Mouse (Mus musculus): ENCODE data around the gene Samd7. TPM values are rescaled to one million over a fixed set of nuclear protein-coding genes. Genes with fewer than 3 reads are reported as not detected.

Gene Samd7
- polyA plus RNA-seq (2014; fragmentation: Illumina TruSeq; extraction: RNeasy Lipid Tissue Mini Kit (QIAGEN cat#74804); ENCODE audit: low read depth, low replicate concordance) = not detected

DNA sequence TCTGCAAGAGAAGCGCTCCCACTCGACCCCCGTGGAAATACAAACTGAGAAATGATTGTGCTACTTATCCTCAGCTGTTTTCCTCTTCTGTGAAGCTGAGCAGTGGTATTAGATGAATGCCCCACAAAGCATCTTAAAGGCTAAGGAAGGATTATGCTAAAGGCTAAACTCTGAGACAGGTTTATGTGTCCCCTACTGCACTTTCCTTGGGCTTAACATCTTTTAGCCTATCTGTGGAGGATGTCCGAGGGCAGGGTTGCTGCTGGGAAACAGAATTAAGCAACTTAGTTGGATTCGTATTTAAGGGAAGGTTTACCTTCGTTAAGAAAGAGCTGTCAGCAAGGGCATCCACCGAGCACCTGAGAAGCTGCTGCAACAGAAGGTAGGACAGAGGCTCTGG lies at the start of gene Samd7:
Gene Samd7, plus strand, starts transcription at position 288 of the 400 bp plus-strand sequence.

DNA sequence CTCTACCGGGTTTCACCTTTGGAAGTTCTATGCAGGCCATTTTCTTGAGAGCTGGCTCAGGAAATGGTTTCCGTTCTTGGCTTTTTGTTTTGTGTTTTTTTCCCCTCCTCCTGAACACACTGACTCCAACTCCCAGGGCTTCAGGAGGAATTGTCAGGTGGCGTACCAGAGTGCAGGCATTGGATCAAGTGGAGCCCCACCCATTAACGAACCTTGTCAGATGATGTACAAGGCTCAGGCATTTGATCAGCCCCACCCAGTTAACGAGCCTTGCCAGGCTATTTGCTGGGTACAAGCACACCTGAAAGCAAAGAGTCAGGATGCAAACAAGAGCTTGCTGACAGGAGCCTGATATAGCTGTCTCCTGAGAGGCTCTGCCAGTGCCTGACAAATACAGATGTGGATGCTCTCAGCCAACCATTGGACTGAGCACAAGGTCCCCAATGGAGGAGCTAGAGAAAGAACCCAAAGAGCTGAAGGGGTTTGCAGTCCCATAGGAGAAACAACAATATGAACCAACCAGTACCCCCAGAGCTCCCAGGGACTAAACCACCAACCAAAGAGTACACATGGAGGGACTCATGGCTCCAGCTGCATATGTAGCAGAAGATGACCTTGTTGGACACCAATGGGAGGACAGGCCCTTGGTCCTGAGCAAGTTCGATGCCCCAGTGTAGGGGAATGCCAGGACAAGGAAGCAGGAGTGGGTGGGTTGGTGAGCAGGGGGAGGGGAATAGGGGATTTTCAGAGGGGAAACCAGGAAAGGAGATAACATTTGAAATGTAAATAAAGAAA lies 46.2 kb upstream of the Samd7 start, which contains the start of gene Lrrc31:
Gene Lrrc31, minus strand, starts transcription at position 133 of the 795 bp plus-strand sequence.

DNA sequence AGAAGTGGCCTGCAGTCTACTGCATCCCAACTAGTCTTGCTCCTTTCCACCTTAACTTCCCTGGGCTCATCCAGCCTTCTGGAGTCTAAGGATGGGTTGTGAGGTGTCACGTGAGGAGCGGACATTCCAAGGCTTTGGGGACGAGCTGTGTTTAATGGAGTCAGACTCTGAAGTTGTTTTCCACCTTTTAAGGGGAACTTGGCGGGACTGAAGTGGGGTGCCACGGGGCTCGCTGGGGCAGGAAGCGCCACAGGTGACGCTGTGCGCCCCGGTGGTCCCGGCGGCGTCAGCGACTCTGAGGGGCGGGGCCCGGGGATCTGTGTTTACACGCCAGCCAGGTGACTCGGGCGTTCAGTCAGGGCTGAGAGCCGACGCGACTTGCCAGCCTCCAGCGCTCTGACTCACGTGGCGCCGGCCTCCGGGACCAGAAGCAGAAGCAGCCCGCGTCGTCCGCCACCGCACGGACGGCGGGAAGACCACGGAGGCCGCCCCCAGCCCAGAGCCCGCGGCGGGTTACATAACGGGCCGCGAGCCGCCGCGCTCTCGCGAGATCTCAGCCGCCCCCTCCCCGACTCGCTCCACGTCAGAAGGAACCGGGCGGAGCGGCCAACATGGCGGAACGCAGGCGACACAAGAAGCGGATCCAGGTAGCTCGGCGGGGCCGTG lies 46.8 kb downstream of the Samd7 start, which contains the start of gene Sec62:
Gene Sec62, plus strand, starts transcription at position 139 of the 666 bp plus-strand sequence.

Other genes starting within 250 kb of the Samd7 start
- gene Mecom, start 198.3 kb upstream of the Samd7 start, polyA plus RNA-seq (2014; fragmentation: Illumina TruSeq; extraction: RNeasy Lipid Tissue Mini Kit (QIAGEN cat#74804); ENCODE audit: low read depth, low replicate concordance) = 10.0 TPM
- gene Actrt3, start 146.4 kb upstream of the Samd7 start, polyA plus RNA-seq (2014; fragmentation: Illumina TruSeq; extraction: RNeasy Lipid Tissue Mini Kit (QIAGEN cat#74804); ENCODE audit: low read depth, low replicate concordance) = not detected
- gene Mynn, start 144.2 kb upstream of the Samd7 start, polyA plus RNA-seq (2014; fragmentation: Illumina TruSeq; extraction: RNeasy Lipid Tissue Mini Kit (QIAGEN cat#74804); ENCODE audit: low read depth, low replicate concordance) = 11.9 TPM
- not detected for gene Lrriq4, start 101.8 kb upstream of the Samd7 start, polyA plus RNA-seq (2014; fragmentation: Illumina TruSeq; extraction: RNeasy Lipid Tissue Mini Kit (QIAGEN cat#74804); ENCODE audit: low read depth, low replicate concordance)
- gene Lrrc34, start 98.4 kb upstream of the Samd7 start, polyA plus RNA-seq (2014; fragmentation: Illumina TruSeq; extraction: RNeasy Lipid Tissue Mini Kit (QIAGEN cat#74804); ENCODE audit: low read depth, low replicate concordance) = not detected
- gene Lrrc31, start 46.5 kb upstream of the Samd7 start, polyA plus RNA-seq (2014; fragmentation: Illumina TruSeq; extraction: RNeasy Lipid Tissue Mini Kit (QIAGEN cat#74804); ENCODE audit: low read depth, low replicate concordance) = 0.45 TPM
- gene Sec62, start 46.6 kb downstream of the Samd7 start, polyA plus RNA-seq (2014; fragmentation: Illumina TruSeq; extraction: RNeasy Lipid Tissue Mini Kit (QIAGEN cat#74804); ENCODE audit: low read depth, low replicate concordance) = 44.2 TPM
- gene Gpr160, start 109.7 kb downstream of the Samd7 start, polyA plus RNA-seq (2014; fragmentation: Illumina TruSeq; extraction: RNeasy Lipid Tissue Mini Kit (QIAGEN cat#74804); ENCODE audit: low read depth, low replicate concordance) = 2.6 TPM
- gene Phc3, start 223.1 kb downstream of the Samd7 start, polyA plus RNA-seq (2014; fragmentation: Illumina TruSeq; extraction: RNeasy Lipid Tissue Mini Kit (QIAGEN cat#74804); ENCODE audit: low read depth, low replicate concordance) = 11.0 TPM
- gene Prkci, start 249.5 kb downstream of the Samd7 start, polyA plus RNA-seq (2014; fragmentation: Illumina TruSeq; extraction: RNeasy Lipid Tissue Mini Kit (QIAGEN cat#74804); ENCODE audit: low read depth, low replicate concordance) = 8.1 TPM